8 mouse cellular contexts compared by ENCODE assay signal in the genomic region with DNA sequence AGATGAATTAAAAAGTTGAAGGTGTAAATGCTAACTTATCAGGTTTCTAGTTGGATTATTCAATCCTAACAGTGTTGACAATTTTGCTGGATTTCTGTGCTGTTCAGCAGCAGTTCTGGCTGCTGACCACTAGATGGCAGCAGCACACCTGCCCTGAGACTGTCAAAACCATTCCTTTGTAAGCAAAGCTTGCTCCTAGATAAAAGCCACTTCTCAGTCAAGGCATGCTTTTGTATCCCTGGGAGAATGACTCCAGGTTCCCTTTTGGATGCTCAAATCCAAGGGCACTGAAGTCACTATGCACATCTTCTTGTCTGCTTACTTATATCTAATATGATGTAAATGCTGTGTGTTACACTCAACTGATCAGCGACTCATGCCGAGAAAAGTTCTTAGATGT. TPM values are rescaled to one million over a fixed set of nuclear protein-coding genes. Genes with fewer than 3 reads are reported as not detected.
A peak's percentile ranks its signal among the peaks of the same experiment; 100 is the strongest.
DNase-seq lines count a peak whose midpoint lies in the region; ATAC-seq and TF ChIP-seq lines count a peak whose summit lies in the region.

No protein-coding gene starts in this region.

- no peak overlapping the region for H3ac ChIP-seq in C2C12 (ENCODE audit: control insufficient read depth, insufficient read length, low read depth)

- 0 out of 2 replicates have a peak, but pooled peaks have one; percentile 44 for ATAC-seq in embryonic facial prominence, embryonic 14.5 days (ENCODE audit: low read depth)
- ATAC-seq in hindbrain, postnatal 0 days: peak; percentile 72

- no peaks in the 10 kb centered on the region for H3K79me3 ChIP-seq in C2C12 (ENCODE audit: low read depth)

- no peak overlapping the region for H3K27ac ChIP-seq in embryonic facial prominence, embryonic 14.5 days (replicated peaks; ENCODE audit: low read depth, low read length)
- H3K27ac ChIP-seq in hindbrain, postnatal 0 days: no peak overlapping the region
- H3K27ac ChIP-seq in liver, adult 2 months (replicated peaks; ENCODE audit: insufficient read depth, low read depth, low read length): peak overlapping the region; percentile 94; the same call in 1 of the 2 replicates

- H3K27me3 ChIP-seq in C2C12 (ENCODE audit: control insufficient read depth, insufficient read depth, insufficient read length): no peaks in the 10 kb centered on the region
- H3K27me3 ChIP-seq in embryonic facial prominence, embryonic 14.5 days (replicated peaks; ENCODE audit: control insufficient read depth, insufficient read depth, low read length): no peaks in the 10 kb centered on the region
- no peaks in the 10 kb centered on the region for H3K27me3 ChIP-seq in hindbrain, postnatal 0 days (ENCODE audit: insufficient read depth, low read length)
- no peaks in the 10 kb centered on the region for H3K27me3 ChIP-seq in liver, adult 2 months (ENCODE audit: control insufficient read depth, insufficient read depth, low read length)

- no peak overlapping the region for H3K4me2 ChIP-seq in embryonic facial prominence, embryonic 14.5 days (ENCODE audit: low read depth, low read length)
- no peak overlapping the region for H3K4me2 ChIP-seq in hindbrain, postnatal 0 days (ENCODE audit: low read depth, low read length)

- H3K4me1 ChIP-seq in embryonic facial prominence, embryonic 14.5 days (ENCODE audit: control insufficient read depth, insufficient read depth, low read length): no peaks in the 10 kb centered on the region
- no peaks in the 10 kb centered on the region for H3K4me1 ChIP-seq in hindbrain, postnatal 0 days (ENCODE audit: insufficient read depth, low read length)
- H3K4me1 ChIP-seq in liver, adult 2 months (ENCODE audit: control insufficient read depth, insufficient read depth, low read length): peaks cover 16% of the 10 kb centered on the region

- no peak overlapping the region for H3K4me3 ChIP-seq in C2C12 (ENCODE audit: insufficient read depth, poor library complexity, severe bottlenecking)
- no peak overlapping the region for H3K4me3 ChIP-seq in embryonic facial prominence, embryonic 14.5 days (ENCODE audit: low read depth, low read length)
- H3K4me3 ChIP-seq in hindbrain, postnatal 0 days (ENCODE audit: low read length): no peak overlapping the region
- H3K4me3 ChIP-seq in liver, adult 2 months (ENCODE audit: insufficient read depth, low read depth, low read length): no peak overlapping the region

- peaks cover 15% of the 10 kb centered on the region for H3K79me2 ChIP-seq in C2C12 (ENCODE audit: control insufficient read depth, insufficient read depth)
- H3K79me2 ChIP-seq in liver, adult 2 months (ENCODE audit: control insufficient read depth, insufficient read depth, low read length): no peaks in the 10 kb centered on the region

- TF ChIP-seq CTCF in C2C12 (IDR thresholded peaks at IDR 0.05; ENCODE audit: control insufficient read depth, insufficient read depth, insufficient read length): peak; percentile 88
- TF ChIP-seq CTCF in hindbrain, postnatal 0 days (IDR thresholded peaks at IDR 0.05; ENCODE audit: low read depth): peak; percentile 99
- TF ChIP-seq CTCF in liver, adult 2 months (IDR thresholded peaks at IDR 0.05; ENCODE audit: low read depth, low read length): peak; percentile 92

- no peak for TF ChIP-seq POLR2A in liver, adult 2 months (IDR thresholded peaks at IDR 0.05; ENCODE audit: extremely low read depth, insufficient read depth, low read length)

- peak; percentile 78 for DNase-seq in 3T3-L1 (ENCODE audit: low read depth, low spot score)
- peak; percentile 50 to 57 for DNase-seq in adrenal gland, postnatal 36 days
- peak; percentile 50 for DNase-seq in embryonic facial prominence, embryonic 14.5 days (ENCODE audit: low spot score)
- DNase-seq in hindbrain, postnatal 0 days (ENCODE audit: low spot score): peak; percentile 80
- DNase-seq in liver, adult 2 months (ENCODE audit: extremely low read depth, low read depth, low spot score): peak; percentile 74
- DNase-seq in naive thymus-derived CD4-positive, alpha-beta T cell, adult 2 months (ENCODE audit: low read depth): peak; percentile 74
- no peak for DNase-seq in urinary bladder, postnatal 4 days (ENCODE audit: low spot score in 2 of 2)

- no peaks in the 10 kb centered on the region for H3K9me3 ChIP-seq in embryonic facial prominence, embryonic 14.5 days (ENCODE audit: control insufficient read depth, low read length)
- no peaks in the 10 kb centered on the region for H3K9me3 ChIP-seq in hindbrain, postnatal 0 days (ENCODE audit: low read length)

- peaks cover 99% of the 10 kb centered on the region for H3K36me3 ChIP-seq in C2C12 (ENCODE audit: control insufficient read depth, insufficient read depth)
- H3K36me3 ChIP-seq in embryonic facial prominence, embryonic 14.5 days (ENCODE audit: control insufficient read depth, insufficient read depth, low read length): peaks cover 97% of the 10 kb centered on the region
- H3K36me3 ChIP-seq in hindbrain, postnatal 0 days (ENCODE audit: insufficient read depth, low read length): peaks cover 39% of the 10 kb centered on the region
- H3K36me3 ChIP-seq in liver, adult 2 months (ENCODE audit: control insufficient read depth, insufficient read depth, low read length): peaks cover 8% of the 10 kb centered on the region; the same call in 1 of the 2 replicates

- WGBS in embryonic facial prominence, embryonic 14.5 days: 92% methylated on average over 2 of the region's 2 CpGs
- 91% methylated on average over 2 of the region's 2 CpGs for WGBS in hindbrain, postnatal 0 days
- 96% methylated on average over 2 of the region's 2 CpGs for WGBS in liver, adult 2 months

- no peak overlapping the region for H3K9ac ChIP-seq in embryonic facial prominence, embryonic 14.5 days (ENCODE audit: low read depth, low read length)
- H3K9ac ChIP-seq in hindbrain, postnatal 0 days (replicated peaks; ENCODE audit: low read length): no peak overlapping the region
- H3K9ac ChIP-seq in liver, adult 2 months (ENCODE audit: low read depth, low read length): no peak overlapping the region

TF ChIP-seq in C2C12, 6 proteins besides CTCF, POLR2A, EP300 and RAD21:
- TF ChIP-seq FOSL1 (IDR thresholded peaks at IDR 0.05; ENCODE audit: insufficient read depth, low read length, poor library complexity, severe bottlenecking) (no peak), USF1 (IDR thresholded peaks at IDR 0.05; ENCODE audit: low read depth) (no peak), CEBPB (IDR thresholded peaks at IDR 0.05; ENCODE audit: low read depth) (no peak), MYOD1 (IDR thresholded peaks at IDR 0.05; ENCODE audit: control insufficient read depth, insufficient read length, low read depth) (no peak), MYOG (IDR thresholded peaks at IDR 0.05; ENCODE audit: control insufficient read depth, extremely low read depth, insufficient read length) (no peak), MAX (IDR thresholded peaks at IDR 0.05) (no peak)

RNA-seq across cellular contexts. Expression of a gene that starts 20.3 kb away (rescaled TPM):
- 3.8 TPM for polyA plus RNA-seq in C2C12 (2012; fragmentation: generic; extraction: Trizol)
- total RNA-seq in adrenal gland, postnatal 36 days (2021): 10 to 100 TPM; 26.9 to 31.0 TPM
- 4.3 and 6.2 TPM in 2 replicates for polyA plus RNA-seq in embryonic facial prominence, embryonic 14.5 days (2014; fragmentation: Nextera tagmentation; extraction: Ambion mirVana)
- total RNA-seq in hindbrain, postnatal 0 days (2014; rRNA removed): 22.0 and 26.6 TPM in 2 replicates
- 4.0 and 4.2 TPM in 2 replicates for polyA plus RNA-seq in hindbrain, postnatal 0 days (2015; fragmentation: Nextera tagmentation; extraction: Ambion mirVana)
- 38.4 and 40.8 TPM in 2 replicates for total RNA-seq in liver, adult 2 months (2014; rRNA removed)
- 17.0 and 23.7 TPM in 2 replicates for polyA plus RNA-seq in liver, adult 2 months (2012; rRNA removed)

RNA-seq across cellular contexts. Expression of a gene that starts 35.1 kb away (rescaled TPM):
- polyA plus RNA-seq in C2C12 (2012; fragmentation: generic; extraction: Trizol): 22.5 TPM
- total RNA-seq in adrenal gland, postnatal 36 days (2021): 1 to 10 TPM; 2.9 to 4.6 TPM
- polyA plus RNA-seq in embryonic facial prominence, embryonic 14.5 days (2014; fragmentation: Nextera tagmentation; extraction: Ambion mirVana): 76.9 and 89.2 TPM in 2 replicates
- total RNA-seq in hindbrain, postnatal 0 days (2014; rRNA removed): 10.8 and 16.1 TPM in 2 replicates
- 9.3 and 12.2 TPM in 2 replicates for polyA plus RNA-seq in hindbrain, postnatal 0 days (2015; fragmentation: Nextera tagmentation; extraction: Ambion mirVana)
- 1.6 and 1.7 TPM in 2 replicates for total RNA-seq in liver, adult 2 months (2014; rRNA removed)
- polyA plus RNA-seq in liver, adult 2 months (2012; rRNA removed): 0.29 and 0.62 TPM in 2 replicates

RNA-seq across cellular contexts. Expression of a gene that starts 49.0 kb away (rescaled TPM):
- 8.0 TPM for polyA plus RNA-seq in C2C12 (2012; fragmentation: generic; extraction: Trizol)
- total RNA-seq in adrenal gland, postnatal 36 days (2021): 10 to 100 TPM; 57.9 to 79.4 TPM
- polyA plus RNA-seq in embryonic facial prominence, embryonic 14.5 days (2014; fragmentation: Nextera tagmentation; extraction: Ambion mirVana): 26.6 and 29.7 TPM in 2 replicates
- 24.7 and 28.4 TPM in 2 replicates for total RNA-seq in hindbrain, postnatal 0 days (2014; rRNA removed)
- 32.4 and 36.2 TPM in 2 replicates for polyA plus RNA-seq in hindbrain, postnatal 0 days (2015; fragmentation: Nextera tagmentation; extraction: Ambion mirVana)
- total RNA-seq in liver, adult 2 months (2014; rRNA removed): 162 and 163 TPM in 2 replicates
- 71.8 and 91.9 TPM in 2 replicates for polyA plus RNA-seq in liver, adult 2 months (2012; rRNA removed)

Comparison
In these comparisons a context has a peak if more than half of its experiments do, and no peak if none do; other contexts are left out.
1. DNase-seq: peak in 3T3-L1 (single experiment), adrenal gland, postnatal 36 days (2 of 2), embryonic facial prominence, embryonic 14.5 days (single experiment), hindbrain, postnatal 0 days (single experiment), liver, adult 2 months (single experiment) and naive thymus-derived CD4-positive, alpha-beta T cell, adult 2 months (single experiment); none in urinary bladder, postnatal 4 days (0 of 2).
2. Peak in every context shown above with its lines, with median percentiles within 50 percentile points of each other: CTCF ChIP-seq.